Comparison of ENCODE assay signal across 14 mouse cellular contexts in genomic region chr17:26603311-26603710, GRCm38 (mm10). TPM values are rescaled to one million over a fixed set of nuclear protein-coding genes. Genes with fewer than 3 reads are reported as not detected.
DNase-seq lines count a peak whose midpoint lies in the region; ATAC-seq and TF ChIP-seq lines count a peak whose summit lies in the region.
"Had no signal": no experiment of that assay in that cellular context is flagged by ENCODE, and none has a peak within 500 bp of the region (broad histone marks: within the 10 kb centered on the region; RNA-seq: fewer than 3 reads in every experiment).

No protein-coding gene starts in this region.

- TF ChIP-seq CTCF in kidney, postnatal 0 days (IDR thresholded peaks at IDR 0.05; ENCODE audit: low read depth) = no peak

- H3K36me3 ChIP-seq in heart, embryonic 10.5 days = peaks cover 36% of the 10 kb centered on the region
- H3K36me3 ChIP-seq in kidney, postnatal 0 days (ENCODE audit: insufficient read depth, low read length) = 0 out of 2 replicates have a peak, but pooled peaks cover 3% of the 10 kb centered on the region
- peaks cover 8% of the 10 kb centered on the region for H3K36me3 ChIP-seq in liver, embryonic 13.5 days

- H3K9ac ChIP-seq in kidney, postnatal 0 days (ENCODE audit: low read depth, low read length) = no peak overlapping the region
- H3K9ac ChIP-seq in liver, embryonic 13.5 days = no peak overlapping the region
- H3K9ac ChIP-seq: embryonic facial prominence, embryonic 12.5 days; liver, embryonic 14.5 days had no signal

- 87% methylated on average over 8 of the region's 8 CpGs for WGBS in heart, embryonic 10.5 days
- 92% methylated on average over 8 of the region's 8 CpGs for WGBS in kidney, postnatal 0 days
- 85% methylated on average over 8 of the region's 8 CpGs for WGBS in liver, embryonic 13.5 days (ENCODE audit: insufficient replicate concordance)

- no peaks in the 10 kb centered on the region for H3K9me3 ChIP-seq in heart, embryonic 10.5 days
- H3K9me3 ChIP-seq in kidney, postnatal 0 days (replicated peaks; ENCODE audit: low read length) = no peaks in the 10 kb centered on the region
- H3K9me3 ChIP-seq in liver, embryonic 13.5 days (replicated peaks) = no peaks in the 10 kb centered on the region
- H3K9me3 ChIP-seq: embryonic facial prominence, embryonic 12.5 days had no signal

- H3K4me2 ChIP-seq in kidney, postnatal 0 days (ENCODE audit: low read length) = no peak overlapping the region
- H3K4me2 ChIP-seq in liver, embryonic 13.5 days = no peak overlapping the region
- H3K4me2 ChIP-seq: embryonic facial prominence, embryonic 12.5 days had no signal

- peak overlapping the region; percentile 72 for H3K27ac ChIP-seq in heart, embryonic 10.5 days
- peak overlapping the region; percentile 80 for H3K27ac ChIP-seq in kidney, postnatal 0 days
- peak overlapping the region; percentile 74; the same call in 1 of the 2 replicates for H3K27ac ChIP-seq in liver, embryonic 13.5 days

- ATAC-seq in kidney, postnatal 0 days (replicated peaks; ENCODE audit: low FRiP score, low read depth) = no peak
- ATAC-seq in liver, embryonic 13.5 days (ENCODE audit: low read depth) = no peak
- ATAC-seq: activated CD4-positive, CD25-positive, alpha-beta regulatory T cell, adult 4 months; CD4-positive, CD25-positive, alpha-beta regulatory T cell, adult 4 months had no signal

- DNase-seq in heart, embryonic 10.5 days (ENCODE audit: low spot score) = no peak
- no peak for DNase-seq in heart, postnatal 4 days
- no peak for DNase-seq in kidney, postnatal 0 days (ENCODE audit: low spot score)
- DNase-seq in kidney, postnatal 10 days = no peak
- peak; percentile 79 for DNase-seq in R1 (ENCODE audit: low read depth, low spot score)
- no peak for DNase-seq in liver, embryonic 13.5 days
- DNase-seq in left cerebral cortex, adult 9 months (ENCODE audit: low spot score in 2 of 2) = no peak
- no peak for DNase-seq in ovary, postnatal 10 days (ENCODE audit: low spot score)
- DNase-seq: gastrocnemius, postnatal 36 days had no signal

- H3K27me3 ChIP-seq in heart, embryonic 10.5 days (ENCODE audit: insufficient read depth, poor library complexity, severe bottlenecking) = no peaks in the 10 kb centered on the region
- no peaks in the 10 kb centered on the region for H3K27me3 ChIP-seq in kidney, postnatal 0 days (ENCODE audit: insufficient read depth, low read length)
- no peaks in the 10 kb centered on the region for H3K27me3 ChIP-seq in liver, embryonic 13.5 days
- H3K27me3 ChIP-seq: embryonic facial prominence, embryonic 12.5 days had no signal

- no peak overlapping the region for H3K4me3 ChIP-seq in heart, embryonic 10.5 days
- no peak overlapping the region for H3K4me3 ChIP-seq in kidney, postnatal 0 days (replicated peaks; ENCODE audit: low read depth, low read length)
- H3K4me3 ChIP-seq in liver, embryonic 13.5 days (replicated peaks) = no peak overlapping the region
- H3K4me3 ChIP-seq: embryonic facial prominence, embryonic 12.5 days; myocyte had no signal

- H3K4me1 ChIP-seq in heart, embryonic 10.5 days = peaks cover 41% of the 10 kb centered on the region
- H3K4me1 ChIP-seq in kidney, postnatal 0 days (replicated peaks; ENCODE audit: insufficient read depth, low read length) = peaks cover 34% of the 10 kb centered on the region
- H3K4me1 ChIP-seq in liver, embryonic 13.5 days (replicated peaks) = peaks cover 39% of the 10 kb centered on the region

RNA-seq across cellular contexts. Expression of gene Dusp1, which starts 41.4 kb away (rescaled TPM):
- 28.8 and 31.5 TPM in 2 replicates for polyA plus RNA-seq in heart, embryonic 10.5 days (2016; fragmentation: Nextera tagmentation; extraction: Ambion mirVana)
- 10 to 100 TPM; 66.9 to 69.5 TPM for total RNA-seq in heart, postnatal 4 days (2021)
- 28.3 and 31.5 TPM in 2 replicates for polyA plus RNA-seq in kidney, postnatal 0 days (2015; fragmentation: Nextera tagmentation; extraction: Ambion mirVana)
- polyA plus RNA-seq in liver, embryonic 13.5 days (2015; fragmentation: Nextera tagmentation; extraction: Ambion mirVana) = 22.2 and 27.8 TPM in 2 replicates

RNA-seq across cellular contexts. Expression of gene Ergic1, which starts 42.0 kb away (rescaled TPM):
- 130 and 150 TPM in 2 replicates for polyA plus RNA-seq in heart, embryonic 10.5 days (2016; fragmentation: Nextera tagmentation; extraction: Ambion mirVana)
- 100 to 1,000 TPM; 109 to 115 TPM for total RNA-seq in heart, postnatal 4 days (2021)
- 103 and 107 TPM in 2 replicates for polyA plus RNA-seq in kidney, postnatal 0 days (2015; fragmentation: Nextera tagmentation; extraction: Ambion mirVana)
- polyA plus RNA-seq in liver, embryonic 13.5 days (2015; fragmentation: Nextera tagmentation; extraction: Ambion mirVana) = 35.2 and 37.0 TPM in 2 replicates

RNA-seq across cellular contexts. Expression of gene Atp6v0e, which starts 59.7 kb away (rescaled TPM):
- polyA plus RNA-seq in heart, embryonic 10.5 days (2016; fragmentation: Nextera tagmentation; extraction: Ambion mirVana) = 189 and 213 TPM in 2 replicates
- 10 to 100 TPM; 85.3 to 85.5 TPM for total RNA-seq in heart, postnatal 4 days (2021)
- polyA plus RNA-seq in kidney, postnatal 0 days (2015; fragmentation: Nextera tagmentation; extraction: Ambion mirVana) = 459 and 492 TPM in 2 replicates
- polyA plus RNA-seq in liver, embryonic 13.5 days (2015; fragmentation: Nextera tagmentation; extraction: Ambion mirVana) = 192 and 194 TPM in 2 replicates
